Mouse (Mus musculus) forebrain, embryonic 10.5 days (tissue): Measurements from ENCODE around the gene Pced1a. TPM values are rescaled to one million over a fixed set of nuclear protein-coding genes. Genes with fewer than 3 reads are reported as not detected.
"Not testable (repeated sequence)": the region's sequence is repeated elsewhere in the genome, so short reads cannot be mapped to it uniquely, and the experiment has no call there.

Source experiments
- DNase-seq: peaks from one replicate; pipeline ENCODE4 v3.0.0-alpha.2; 2017; ENCODE audit warnings: low spot score; ENCODE audit errors: extremely low spot score
- H3K27ac ChIP-seq: fragments of 300-500 bp; sonication (generic); 2 replicates; pipeline ENCODE4 v1.5.1; 2016; ENCODE audit warnings: mild to moderate bottlenecking
- H3K27me3 ChIP-seq: fragments of 300-500 bp; sonication (generic); 2 replicates; pipeline ENCODE4 v1.6.1; 2016; ENCODE audit warnings: mild to moderate bottlenecking; ENCODE audit not compliant: poor library complexity, severe bottlenecking
- H3K36me3 ChIP-seq: fragments of 300-500 bp; sonication (generic); replicated peaks from 2 replicates; pipeline ENCODE4 v1.6.1; 2016; ENCODE audit warnings: mild to moderate bottlenecking, moderate library complexity
- H3K4me1 ChIP-seq: fragments of 300-500 bp; sonication (generic); 2 replicates; pipeline ENCODE4 v1.6.1; 2016
- H3K4me3 ChIP-seq: fragments of 300-500 bp; sonication (generic); 2 replicates; pipeline ENCODE4 v1.5.1; 2016; ENCODE audit warnings: mild to moderate bottlenecking, moderate library complexity
- H3K9me3 ChIP-seq: fragments of 300-500 bp; sonication (generic); 2 replicates; pipeline ENCODE4 v1.6.1; 2016; ENCODE audit warnings: mild to moderate bottlenecking, moderate library complexity
- WGBS: fragments of 180-500 bp; shearing (Covaris S2); methylation state at CpG from one replicate; pipeline ENCODE4 v1.1.7; 2016; 5-methylcytosine and 5-hydroxymethylcytosine counted together
- polyA plus RNA-seq: library from polyadenylated mRNA; unstranded; fragments of >200 nt; fragmentation: Nextera tagmentation; extraction: Ambion mirVana; gene quantifications from 2 replicates; pipeline ENCODE4 v1.2.1, GENCODE M21; 2016

Gene Pced1a
- polyA plus RNA-seq, 1 experiment from 2014 or later, result 11.8 TPM

DNA sequence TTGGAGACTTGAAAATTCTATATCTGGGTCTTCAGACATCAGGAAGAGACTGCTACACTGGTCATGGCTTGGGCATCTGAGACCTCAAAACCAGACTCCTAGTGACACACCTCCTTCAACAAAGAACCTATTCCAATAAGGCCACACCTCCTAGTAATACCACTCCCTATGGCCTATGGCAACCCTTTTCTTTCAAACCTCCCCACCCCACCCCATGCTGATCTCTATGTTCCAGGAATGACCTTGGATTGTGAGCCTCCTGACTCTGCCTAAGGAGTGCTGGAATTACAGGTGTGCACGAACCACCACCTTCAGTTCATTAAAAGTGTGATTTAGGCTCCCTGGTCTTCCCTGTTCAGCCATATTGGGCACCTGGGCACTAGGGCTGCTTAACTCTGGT, 24.5 kb downstream of the Pced1a start:
- WGBS, result 89% methylated on average over 1 of the region's 1 CpGs
- no peak for DNase-seq
- Histone ChIP-seq H3K9me3 (no peaks in the 10 kb centered on the region), H3K4me3 (no peak overlapping the region), H3K27ac (no peak overlapping the region), H3K4me1 (peaks cover 38% of the 10 kb centered on the region), H3K27me3 (peaks cover 53% of the 10 kb centered on the region), H3K36me3 (peaks cover 9% of the 10 kb centered on the region)

DNA sequence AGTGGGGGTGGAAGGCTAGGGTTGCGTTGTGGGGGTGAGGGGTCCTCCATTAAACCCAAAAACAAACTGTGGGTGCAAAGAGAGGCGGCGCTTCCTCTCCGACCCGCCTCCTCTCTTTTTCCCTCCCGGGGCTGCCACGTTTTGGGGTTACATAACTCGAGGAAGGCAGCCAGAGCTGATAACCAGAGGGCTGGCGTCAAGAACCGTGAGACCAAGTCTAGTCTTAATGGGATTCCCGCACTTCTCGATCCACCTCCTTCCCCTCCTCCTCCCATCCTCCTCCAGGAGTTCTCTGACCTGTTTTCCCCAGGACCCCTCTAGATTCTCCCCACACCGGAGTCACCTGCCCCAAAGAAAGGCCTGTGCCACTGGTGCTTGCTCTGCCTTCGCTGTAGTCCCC, 26.4 kb downstream of the Pced1a start:
- H3K27me3 ChIP-seq, result peaks cover 45% of the 10 kb centered on the region
- H3K27ac ChIP-seq, result peak overlapping the region; percentile 89
- 10% methylated on average over 14 of the region's 14 CpGs for WGBS
- peak overlapping the region; percentile 72 for H3K4me3 ChIP-seq
- H3K36me3 ChIP-seq, result peaks cover 29% of the 10 kb centered on the region
- peaks cover 38% of the 10 kb centered on the region for H3K4me1 ChIP-seq
- H3K9me3 ChIP-seq, result no peaks in the 10 kb centered on the region
- no peak for DNase-seq

DNA sequence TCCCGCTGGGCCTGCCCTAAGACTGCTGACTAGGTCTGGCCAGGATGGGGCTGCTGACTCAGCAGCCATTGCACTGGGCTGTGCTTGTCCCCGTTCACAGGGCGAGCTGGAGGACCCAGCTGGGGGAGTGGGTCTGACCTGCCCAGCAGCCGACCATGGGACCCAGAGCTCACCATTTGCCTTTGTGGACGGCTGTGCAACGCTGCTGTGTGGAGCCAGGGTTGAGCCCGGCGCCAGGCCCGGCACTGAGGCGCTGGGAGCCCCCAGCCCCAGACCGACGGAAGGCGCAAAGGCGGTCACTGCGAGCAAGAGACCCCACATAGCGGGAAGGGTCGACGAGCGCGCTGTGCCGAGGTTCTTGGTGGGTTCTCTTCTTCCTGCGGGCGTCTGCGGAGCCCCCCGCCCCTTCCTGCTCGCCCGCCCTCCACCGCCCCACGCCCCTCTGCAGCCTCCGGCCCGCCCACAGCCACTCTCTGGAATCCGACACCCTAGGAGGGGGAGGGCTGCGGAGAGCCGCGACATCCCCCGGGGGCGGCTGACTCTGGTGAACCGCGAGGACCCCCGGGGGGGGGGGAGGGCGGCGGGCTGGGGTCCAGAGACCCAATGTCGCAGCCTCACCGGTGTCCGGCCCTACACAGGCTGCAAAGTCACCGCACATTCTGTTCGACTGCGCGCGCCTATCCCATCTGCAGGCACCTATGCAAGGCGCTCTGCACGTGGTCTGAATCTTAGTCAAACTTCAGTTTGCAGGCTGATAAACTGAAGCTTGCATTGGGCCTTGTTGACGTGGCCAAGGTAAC, 27.1 kb downstream of the Pced1a start, which contains the start of gene Cpxm1:
Cpxm1 (minus strand) TSS at position 389 of the 800 bp plus-strand sequence.
- under 1% methylated on average over 47 of the region's 53 CpGs for WGBS
- H3K27me3 ChIP-seq, result peaks cover 38% of the 10 kb centered on the region
- peak within 1 kb of the TSS; percentile 89 for H3K27ac ChIP-seq

DNA sequence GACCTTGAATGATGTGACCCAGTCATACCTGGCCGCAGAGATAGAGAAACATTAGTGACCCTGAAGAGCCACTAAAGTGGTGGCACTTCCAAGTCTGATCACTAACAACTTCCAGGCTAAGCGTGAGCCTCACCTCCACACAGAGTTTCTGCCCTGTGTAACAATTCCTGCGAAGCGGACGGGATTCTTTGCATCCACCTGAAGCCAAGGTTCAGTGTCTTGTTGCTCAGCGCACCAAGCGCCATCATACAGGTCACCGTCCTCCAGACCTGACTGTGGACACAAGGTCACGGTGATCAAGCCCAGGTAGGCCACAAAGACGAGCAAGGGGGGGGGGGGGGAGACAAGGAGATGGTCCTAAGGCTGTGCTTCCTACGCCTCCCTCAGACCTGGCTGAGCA, 28.8 kb downstream of the Pced1a start:
- H3K36me3 ChIP-seq, result peaks cover 44% of the 10 kb centered on the region
- no peak for DNase-seq
- WGBS, result 94% methylated on average over 11 of the region's 11 CpGs
- H3K9me3 ChIP-seq, result no peaks in the 10 kb centered on the region
- H3K27ac ChIP-seq, result no peak overlapping the region
- no peak overlapping the region for H3K4me3 ChIP-seq
- H3K27me3 ChIP-seq, result peaks cover 35% of the 10 kb centered on the region
- peaks cover 30% of the 10 kb centered on the region for H3K4me1 ChIP-seq

More for the DNA sequence above, 27.1 kb downstream of the Pced1a start, which contains the start of gene Cpxm1:
- peak; percentile 78 for DNase-seq
- Histone ChIP-seq H3K9me3 (no peaks in the 10 kb centered on the region), H3K4me1 (peaks cover 38% of the 10 kb centered on the region), H3K36me3 (peaks cover 36% of the 10 kb centered on the region), H3K4me3 (peak within 1 kb of the TSS; percentile 72)

DNA sequence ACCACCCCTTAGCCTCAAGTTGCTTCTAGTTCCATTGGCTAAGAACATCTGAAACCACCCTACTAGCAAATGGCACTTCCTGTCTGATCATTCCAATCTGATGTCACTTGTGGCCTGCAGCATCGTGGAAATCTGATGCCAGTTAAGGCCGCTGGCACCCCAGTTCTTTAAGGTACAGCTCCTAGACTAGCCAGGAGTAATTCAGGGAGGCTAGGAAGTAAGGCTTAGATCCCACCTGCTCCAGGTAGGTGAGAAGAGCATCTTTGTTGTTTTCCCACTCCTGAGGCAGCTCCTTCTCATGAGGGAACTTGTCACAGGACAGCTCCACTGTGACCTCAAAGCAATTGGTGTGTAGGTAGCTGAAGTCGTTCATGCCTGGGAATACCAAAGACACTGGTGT, 31.7 kb downstream of the Pced1a start:
- no peak for DNase-seq
- peaks cover 49% of the 10 kb centered on the region for H3K36me3 ChIP-seq

DNA sequence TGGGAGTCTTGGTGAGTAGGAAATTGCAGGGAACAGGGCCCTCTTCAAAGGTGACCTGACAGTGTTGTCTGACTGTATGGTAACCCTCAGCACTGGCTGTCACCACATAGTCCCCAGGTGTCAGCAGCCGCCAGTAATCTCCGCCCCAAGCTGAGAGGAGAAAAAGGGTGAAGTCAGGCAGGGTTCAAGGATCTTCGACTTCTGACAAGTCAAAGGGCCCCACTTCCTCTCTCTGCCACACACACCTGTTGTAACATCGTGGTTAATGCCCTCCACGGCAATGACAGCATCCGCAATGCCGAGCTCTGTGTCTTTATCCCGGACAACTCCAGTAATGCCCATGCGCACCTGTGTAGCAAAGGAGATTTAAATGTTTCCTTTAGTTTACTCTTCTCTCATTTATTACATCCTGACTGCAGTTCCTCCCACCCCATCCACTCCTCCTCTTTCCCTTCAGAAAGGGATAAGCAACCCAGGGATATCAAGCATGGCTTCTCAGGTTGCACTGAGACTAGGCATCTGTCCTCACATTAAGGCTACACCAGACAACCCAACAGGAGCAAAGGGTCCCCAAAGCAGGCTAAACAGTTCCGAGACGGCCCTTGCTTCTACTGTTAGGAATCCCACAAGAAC, 33.4 kb downstream of the Pced1a start:
- DNase-seq, result no peak
- peaks cover 7% of the 10 kb centered on the region for H3K27me3 ChIP-seq
- no peaks in the 10 kb centered on the region for H3K9me3 ChIP-seq
- H3K36me3 ChIP-seq, result peaks cover 49% of the 10 kb centered on the region
- H3K4me3 ChIP-seq, result no peak overlapping the region
- H3K4me1 ChIP-seq, result peaks cover 3% of the 10 kb centered on the region; the same call in 1 of the 2 replicates
- H3K27ac ChIP-seq, result no peak overlapping the region
- 85% methylated on average over 11 of the region's 11 CpGs for WGBS

More for the DNA sequence above, 31.7 kb downstream of the Pced1a start:
- no peaks in the 10 kb centered on the region for H3K9me3 ChIP-seq
- WGBS, result 88% methylated on average over 3 of the region's 3 CpGs
- H3K27ac ChIP-seq, result no peak overlapping the region
- peaks cover 21% of the 10 kb centered on the region for H3K4me1 ChIP-seq
- H3K4me3 ChIP-seq, result no peak overlapping the region
- H3K27me3 ChIP-seq, result peaks cover 18% of the 10 kb centered on the region

DNA sequence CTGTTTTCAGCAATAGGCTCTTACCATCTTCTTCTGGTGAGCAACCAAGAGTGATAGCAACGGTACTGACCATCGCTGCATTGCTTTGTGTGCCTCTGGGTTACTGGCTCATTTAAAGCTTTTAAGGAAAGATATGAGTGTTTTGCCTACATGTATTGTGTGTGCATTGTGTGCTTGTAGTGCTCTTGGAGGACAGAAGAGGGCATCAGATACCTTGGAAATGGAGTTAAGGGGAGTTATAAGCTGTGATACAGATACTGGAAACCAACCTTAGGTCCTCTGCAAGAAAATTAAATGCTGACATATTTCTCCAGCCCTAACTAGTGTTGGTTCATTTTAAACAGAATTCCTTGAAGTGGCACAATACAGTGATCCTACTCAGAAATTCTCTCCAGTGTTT, 35.7 kb downstream of the Pced1a start:
- 80% methylated on average over 2 of the region's 2 CpGs for WGBS
- no peak for DNase-seq
- Histone ChIP-seq H3K9me3 (no peaks in the 10 kb centered on the region), H3K27me3 (no peaks in the 10 kb centered on the region), H3K4me1 (no peaks in the 10 kb centered on the region), H3K4me3 (no peak overlapping the region), H3K27ac (no peak overlapping the region), H3K36me3 (peaks cover 27% of the 10 kb centered on the region)

DNA sequence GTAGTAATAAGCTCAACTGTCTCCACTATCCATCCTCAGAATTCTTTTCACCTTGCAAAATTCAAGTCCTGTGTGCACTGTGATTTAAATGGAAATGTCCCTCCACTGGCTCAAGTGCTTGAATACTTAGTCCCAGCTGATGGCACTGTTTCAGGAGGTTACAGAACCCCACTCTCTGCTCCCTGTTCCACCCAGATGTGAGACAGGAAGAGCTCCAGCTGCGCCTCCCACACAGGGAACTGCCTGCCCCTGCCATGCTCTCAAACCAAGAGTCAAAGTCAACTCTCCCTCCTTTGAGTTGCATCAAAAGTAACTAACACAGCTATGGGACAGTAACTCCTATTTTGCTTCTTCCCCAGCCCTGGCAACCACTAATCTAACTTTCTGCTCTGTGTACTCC, 38.3 kb downstream of the Pced1a start:
- WGBS, result 67% methylated on average over 1 of the region's 1 CpGs
- H3K27ac ChIP-seq, result no peak overlapping the region
- H3K4me3 ChIP-seq, result no peak overlapping the region
- H3K27me3 ChIP-seq, result no peaks in the 10 kb centered on the region
- no peak for DNase-seq
- peaks cover 11% of the 10 kb centered on the region for H3K4me1 ChIP-seq
- H3K36me3 ChIP-seq, result peaks cover 10% of the 10 kb centered on the region
- H3K9me3 ChIP-seq, result no peaks in the 10 kb centered on the region

DNA sequence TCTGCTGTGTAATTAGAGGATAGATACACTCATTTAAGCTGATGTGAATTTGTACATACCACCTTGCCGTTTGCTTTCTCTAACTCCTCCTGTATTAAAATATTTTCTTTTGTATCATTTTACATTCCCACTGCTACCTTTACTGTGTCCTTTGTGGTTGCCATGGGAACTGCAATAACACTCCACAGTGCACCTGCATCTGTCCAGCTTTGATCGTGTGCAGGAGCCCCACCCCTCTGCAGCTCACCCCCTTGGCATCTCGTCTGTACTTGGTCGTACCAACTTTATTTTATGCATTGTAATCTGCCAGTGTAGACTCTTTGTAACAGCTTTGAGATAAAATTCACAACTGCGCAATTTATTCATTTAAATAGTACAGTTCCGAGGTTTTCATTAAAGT, 40.6 kb downstream of the Pced1a start:
- Histone ChIP-seq H3K27ac (no peak overlapping the region), H3K4me3 (no peak overlapping the region), H3K27me3 (no peaks in the 10 kb centered on the region), H3K4me1 (peaks cover 11% of the 10 kb centered on the region), H3K9me3 (no peaks in the 10 kb centered on the region), H3K36me3 (no peaks in the 10 kb centered on the region)
- no peak for DNase-seq
- WGBS, result 84% methylated on average over 6 of the region's 6 CpGs

DNA sequence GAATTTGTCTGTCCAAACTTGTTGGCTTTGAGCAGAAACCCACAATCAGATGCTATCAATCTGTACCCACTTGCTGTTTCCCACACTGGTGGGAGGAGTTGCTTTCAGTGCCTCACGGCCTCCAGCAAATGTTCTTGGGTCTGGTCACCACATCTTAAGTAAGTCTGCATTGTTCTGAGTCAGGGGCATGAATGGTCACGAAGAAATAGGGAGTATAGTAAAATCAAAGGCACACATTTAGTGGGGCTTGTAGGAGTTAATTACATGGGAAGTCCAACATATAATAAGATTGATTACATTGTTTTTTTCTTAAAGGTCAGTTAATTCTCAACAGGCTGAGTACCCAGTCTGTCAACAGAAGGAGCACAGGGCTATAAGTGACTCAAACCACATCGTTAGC, 41.3 kb downstream of the Pced1a start:
- no peaks in the 10 kb centered on the region for H3K27me3 ChIP-seq
- no peak for DNase-seq
- H3K27ac ChIP-seq, result no peak overlapping the region
- H3K4me1 ChIP-seq, result peaks cover 11% of the 10 kb centered on the region
- 45% methylated on average over 3 of the region's 3 CpGs for WGBS
- no peak overlapping the region for H3K4me3 ChIP-seq
- no peaks in the 10 kb centered on the region for H3K36me3 ChIP-seq
- H3K9me3 ChIP-seq, result no peaks in the 10 kb centered on the region

DNA sequence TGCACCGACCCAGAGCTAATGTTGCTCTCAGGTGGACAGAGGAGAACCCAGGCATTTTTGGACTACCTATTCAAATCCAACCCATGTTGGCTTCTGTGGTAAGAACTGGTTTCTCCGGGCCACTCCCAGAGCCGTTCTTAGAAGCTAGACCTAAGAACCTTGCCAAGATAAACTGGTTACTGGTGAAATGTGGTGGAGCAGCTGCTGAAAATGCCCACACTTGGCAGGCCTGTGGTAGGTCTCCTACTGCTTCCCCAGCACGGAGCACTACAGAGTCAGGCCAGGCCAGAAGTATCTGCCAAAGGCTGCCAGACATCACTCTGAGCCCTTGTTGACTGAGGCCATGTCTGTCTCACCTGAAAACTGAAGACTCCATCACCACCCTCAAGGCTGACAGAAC, 49.5 kb downstream of the Pced1a start:
- Histone ChIP-seq H3K9me3 (no peaks in the 10 kb centered on the region), H3K27ac (no peak overlapping the region), H3K4me3 (no peak overlapping the region), H3K4me1 (peaks cover 11% of the 10 kb centered on the region), H3K36me3 (no peaks in the 10 kb centered on the region), H3K27me3 (no peaks in the 10 kb centered on the region)
- DNase-seq, result no peak
- 84% methylated on average over 4 of the region's 4 CpGs for WGBS

DNA sequence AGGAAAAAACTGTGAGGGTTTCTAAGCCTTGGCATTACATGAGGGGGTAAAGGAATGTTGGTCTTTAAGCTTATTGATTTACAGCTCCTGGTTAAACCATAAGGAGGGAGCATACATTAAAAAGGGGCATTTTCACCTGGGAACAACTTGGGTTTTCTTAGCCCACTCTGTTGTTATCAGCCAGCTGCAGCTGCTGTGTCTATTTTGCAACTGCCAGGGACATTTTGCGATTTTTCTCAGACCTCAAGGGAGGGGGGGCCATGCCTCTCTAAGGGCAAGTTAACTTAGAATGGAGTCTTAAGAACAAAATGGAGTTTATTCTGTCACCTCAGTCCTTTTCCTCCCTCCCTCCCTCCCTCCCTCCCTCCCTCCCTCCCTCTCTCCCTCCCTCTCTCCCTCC, 51.5 kb downstream of the Pced1a start:
- H3K9me3 ChIP-seq, H3K36me3 ChIP-seq, H3K4me3 ChIP-seq, H3K27me3 ChIP-seq, H3K27ac ChIP-seq, DNase-seq: not testable (repeated sequence)
- WGBS, result 60% methylated on average over 1 of the region's 1 CpGs
- peaks cover 12% of the 10 kb centered on the region for H3K4me1 ChIP-seq

DNA sequence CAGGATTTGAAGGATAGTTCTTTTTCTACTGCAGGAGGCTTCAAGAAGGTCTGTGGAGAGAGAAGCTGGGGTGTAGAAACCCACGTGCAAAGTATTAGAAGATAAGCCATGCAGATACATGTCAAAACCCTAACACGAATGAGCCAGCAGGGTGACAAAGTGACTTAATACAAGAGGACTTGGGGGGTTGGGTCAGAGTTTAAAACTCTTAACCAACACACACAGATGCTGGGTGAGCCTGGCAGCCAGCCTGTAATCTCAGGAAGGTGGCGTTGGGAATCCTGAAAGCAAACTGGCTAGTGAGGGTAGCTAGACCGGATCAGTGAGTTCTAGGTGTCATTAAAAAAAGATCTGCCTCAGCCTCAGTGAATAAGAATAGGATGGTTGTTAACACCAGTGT, 57.1 kb downstream of the Pced1a start:
- WGBS, result 71% methylated on average over 4 of the region's 4 CpGs
- H3K9me3 ChIP-seq, result no peaks in the 10 kb centered on the region
- peaks cover 22% of the 10 kb centered on the region for H3K4me1 ChIP-seq
- H3K36me3 ChIP-seq, result no peaks in the 10 kb centered on the region
- H3K27ac ChIP-seq, result no peak overlapping the region
- peaks cover 47% of the 10 kb centered on the region for H3K27me3 ChIP-seq
- no peak overlapping the region for H3K4me3 ChIP-seq
- no peak for DNase-seq
